Mouse (Mus musculus): Measurements from ENCODE around the gene Rpusd3. TPM values are rescaled to one million over a fixed set of nuclear protein-coding genes. Genes with fewer than 3 reads are reported as not detected.

Gene Rpusd3
- polyA plus RNA-seq, 1 experiment from 2014 or later: 21.5 TPM

DNA sequence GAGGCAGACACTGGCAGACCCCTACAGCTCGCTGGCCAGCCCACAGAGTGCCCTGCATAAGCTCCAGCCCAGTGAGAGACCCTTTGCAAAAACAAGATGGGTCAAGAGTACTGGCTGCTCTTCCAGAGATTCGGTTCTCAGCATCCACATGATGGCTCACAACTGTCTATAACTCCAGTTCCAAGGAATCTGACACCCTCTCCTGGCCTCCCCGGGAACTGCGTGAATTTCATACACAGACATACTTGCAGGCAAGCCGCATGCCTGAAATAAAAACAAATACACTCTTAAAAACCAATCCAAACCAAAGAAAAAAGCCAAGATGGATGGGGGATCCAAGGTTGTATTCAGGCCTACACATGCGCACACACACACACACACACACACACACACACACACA is 23.6 kb downstream of the Rpusd3 start:
- H3K27me3 ChIP-seq (replicated peaks; ENCODE audit: control insufficient read depth, insufficient read depth, low read length): no peaks in the 10 kb centered on the region
- peaks cover 6% of the 10 kb centered on the region; the same call in 1 of the 2 replicates for H3K4me1 ChIP-seq (replicated peaks; ENCODE audit: control insufficient read depth, insufficient read depth, low read length)
- TF ChIP-seq CTCF (IDR thresholded peaks at IDR 0.05; ENCODE audit: low read depth): peak; percentile 34
- no peak overlapping the region for H3K4me3 ChIP-seq (ENCODE audit: low read depth, low read length)
- H3K4me2 ChIP-seq (replicated peaks; ENCODE audit: low read depth): no peak overlapping the region
- H3K36me3 ChIP-seq (ENCODE audit: control insufficient read depth, insufficient read depth): peaks cover 9% of the 10 kb centered on the region
- no peak overlapping the region for H3K27ac ChIP-seq (ENCODE audit: low read depth, low read length)
- H3K9ac ChIP-seq (ENCODE audit: low read depth, low read length): no peak overlapping the region
- no peaks in the 10 kb centered on the region for H3K9me3 ChIP-seq (ENCODE audit: control insufficient read depth)
- 94% methylated on average over 6 of the region's 6 CpGs for WGBS
- ATAC-seq: no peak

DNA sequence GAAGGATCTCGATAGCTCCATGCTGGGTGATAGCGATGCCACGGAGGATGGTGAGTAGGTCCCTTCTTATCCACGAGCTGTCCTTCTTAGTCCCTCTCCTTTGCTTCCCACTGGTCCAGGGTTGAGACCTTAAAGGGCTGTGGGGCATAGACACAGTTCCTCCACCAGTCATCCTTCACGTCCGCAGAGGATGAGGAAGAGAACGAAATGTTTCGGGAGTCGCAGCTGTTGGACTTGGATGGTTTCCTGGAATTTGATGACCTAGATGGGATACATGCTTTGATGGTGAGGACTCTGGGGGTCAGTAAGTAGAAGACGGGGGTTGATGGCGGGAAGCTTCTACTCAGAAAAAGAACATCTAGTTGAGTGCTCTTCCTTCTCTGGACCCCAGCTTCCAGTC is 24.3 kb downstream of the Rpusd3 start:
- 91% methylated on average over 11 of the region's 11 CpGs for WGBS
- H3K36me3 ChIP-seq (ENCODE audit: control insufficient read depth, insufficient read depth): peaks cover 16% of the 10 kb centered on the region
- no peak overlapping the region for H3K4me3 ChIP-seq (ENCODE audit: low read depth, low read length)
- H3K9ac ChIP-seq (ENCODE audit: low read depth, low read length): no peak overlapping the region
- H3K27ac ChIP-seq (ENCODE audit: low read depth, low read length): no peak overlapping the region
- no peaks in the 10 kb centered on the region for H3K9me3 ChIP-seq (ENCODE audit: control insufficient read depth)
- no peak overlapping the region for H3K4me2 ChIP-seq (replicated peaks; ENCODE audit: low read depth)
- no peak for ATAC-seq
- H3K4me1 ChIP-seq (replicated peaks; ENCODE audit: control insufficient read depth, insufficient read depth, low read length): peaks cover 6% of the 10 kb centered on the region; the same call in 1 of the 2 replicates
- no peaks in the 10 kb centered on the region for H3K27me3 ChIP-seq (replicated peaks; ENCODE audit: control insufficient read depth, insufficient read depth, low read length)
- no peak for TF ChIP-seq CTCF (IDR thresholded peaks at IDR 0.05; ENCODE audit: low read depth)

DNA sequence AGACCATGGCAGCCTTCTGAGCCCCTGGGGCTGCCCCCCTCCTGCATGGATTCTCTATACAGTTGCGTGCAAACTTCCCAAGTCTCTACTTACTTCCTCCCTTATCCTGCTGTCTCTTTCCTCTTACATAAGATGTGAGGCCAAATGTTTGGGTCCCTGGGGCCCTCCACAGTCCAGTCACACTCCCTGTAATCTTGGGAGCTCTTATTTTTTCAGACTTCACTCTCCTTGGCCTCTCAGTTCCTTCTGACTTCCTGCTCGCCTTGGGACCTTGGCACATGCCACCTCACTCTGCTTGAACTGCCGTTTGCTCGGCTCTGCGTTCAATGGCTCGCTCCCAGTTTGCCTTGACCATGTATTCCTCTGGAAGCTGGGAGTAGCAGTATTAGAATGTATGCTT is 25.2 kb downstream of the Rpusd3 start:
- Histone ChIP-seq H3K4me1 (replicated peaks; ENCODE audit: control insufficient read depth, insufficient read depth, low read length) (peaks cover 6% of the 10 kb centered on the region; the same call in 1 of the 2 replicates), H3K27me3 (replicated peaks; ENCODE audit: control insufficient read depth, insufficient read depth, low read length) (no peaks in the 10 kb centered on the region), H3K4me3 (ENCODE audit: low read depth, low read length) (no peak overlapping the region), H3K9me3 (ENCODE audit: control insufficient read depth) (no peaks in the 10 kb centered on the region), H3K27ac (ENCODE audit: low read depth, low read length) (no peak overlapping the region), H3K9ac (ENCODE audit: low read depth, low read length) (no peak overlapping the region), H3K36me3 (ENCODE audit: control insufficient read depth, insufficient read depth) (peaks cover 25% of the 10 kb centered on the region), H3K4me2 (replicated peaks; ENCODE audit: low read depth) (no peak overlapping the region)
- no peak for TF ChIP-seq CTCF (IDR thresholded peaks at IDR 0.05; ENCODE audit: low read depth)
- 79% methylated on average over 6 of the region's 6 CpGs for WGBS
- ATAC-seq: no peak

DNA sequence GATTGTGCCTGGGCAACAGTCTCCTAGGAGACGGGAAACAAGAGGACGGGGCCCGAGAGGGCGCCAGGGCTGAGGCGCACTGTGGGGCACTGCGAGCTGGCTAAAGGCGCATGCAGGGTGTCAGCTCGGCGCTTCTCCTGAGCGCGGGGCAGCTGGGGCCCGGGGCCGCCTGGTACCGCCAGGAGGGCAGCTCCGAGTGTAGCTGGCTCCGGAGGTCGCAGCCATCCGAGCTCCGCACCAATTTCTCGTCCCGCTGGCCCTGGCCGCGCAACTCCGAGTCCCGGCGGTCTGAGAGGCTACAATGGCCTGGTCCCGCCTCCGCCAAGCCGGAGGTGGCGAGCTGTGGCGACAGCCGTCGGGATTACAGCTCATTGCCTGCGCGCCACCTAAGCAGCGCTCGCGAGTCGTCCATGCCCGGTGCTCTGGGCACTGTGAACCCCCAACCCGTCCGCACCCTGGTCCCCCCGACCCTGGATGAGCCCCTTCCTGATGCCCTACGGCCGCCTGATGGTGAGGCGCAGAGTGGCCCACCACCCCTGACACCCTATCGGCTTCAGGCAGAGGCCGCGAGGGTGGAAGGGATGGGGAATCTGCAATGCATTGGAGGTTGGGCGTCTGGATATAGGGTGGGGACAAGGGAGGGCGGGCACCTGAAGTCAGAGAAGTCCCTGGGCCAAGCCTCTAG is 26.6 kb downstream of the Rpusd3 start:
- peak overlapping the region; percentile 39 for H3K4me3 ChIP-seq (ENCODE audit: low read depth, low read length)
- TF ChIP-seq CTCF (IDR thresholded peaks at IDR 0.05; ENCODE audit: low read depth): no peak
- H3K36me3 ChIP-seq (ENCODE audit: control insufficient read depth, insufficient read depth): peaks cover 39% of the 10 kb centered on the region
- H3K4me2 ChIP-seq (replicated peaks; ENCODE audit: low read depth): peak overlapping the region; percentile 73
- 5% methylated on average over 51 of the region's 51 CpGs for WGBS
- H3K9me3 ChIP-seq (ENCODE audit: control insufficient read depth): no peaks in the 10 kb centered on the region
- peaks cover 6% of the 10 kb centered on the region; the same call in 1 of the 2 replicates for H3K4me1 ChIP-seq (replicated peaks; ENCODE audit: control insufficient read depth, insufficient read depth, low read length)
- H3K9ac ChIP-seq (ENCODE audit: low read depth, low read length): peak overlapping the region; percentile 46
- peak overlapping the region; percentile 5; the same call in 1 of the 2 replicates for H3K27ac ChIP-seq (ENCODE audit: low read depth, low read length)
- H3K27me3 ChIP-seq (replicated peaks; ENCODE audit: control insufficient read depth, insufficient read depth, low read length): no peaks in the 10 kb centered on the region
- ATAC-seq: peak; percentile 64

DNA sequence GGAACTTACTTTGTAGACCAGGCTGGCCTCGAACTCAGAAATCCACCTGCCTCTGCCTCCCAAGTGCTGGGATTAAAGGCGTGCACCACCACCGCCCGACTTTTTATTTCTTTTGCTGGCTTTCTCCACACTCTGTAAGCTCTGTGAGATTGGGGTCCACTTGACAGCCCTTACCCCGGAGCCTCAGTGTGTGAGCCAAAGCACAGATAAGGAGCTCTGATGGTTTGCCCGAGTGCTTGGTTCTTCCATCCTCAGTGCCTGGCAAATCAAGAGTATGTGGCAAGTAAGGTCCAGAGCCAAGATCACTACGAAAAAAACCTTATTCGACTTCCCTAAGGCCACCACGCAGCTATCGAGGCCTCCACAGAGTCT is 27.1 kb downstream of the Rpusd3 start:
- H3K36me3 ChIP-seq (ENCODE audit: control insufficient read depth, insufficient read depth): peaks cover 44% of the 10 kb centered on the region
- no peaks in the 10 kb centered on the region for H3K27me3 ChIP-seq (replicated peaks; ENCODE audit: control insufficient read depth, insufficient read depth, low read length)
- peak overlapping the region; percentile 39 for H3K4me3 ChIP-seq (ENCODE audit: low read depth, low read length)
- no peak for ATAC-seq
- peaks cover 6% of the 10 kb centered on the region; the same call in 1 of the 2 replicates for H3K4me1 ChIP-seq (replicated peaks; ENCODE audit: control insufficient read depth, insufficient read depth, low read length)
- no peak for TF ChIP-seq CTCF (IDR thresholded peaks at IDR 0.05; ENCODE audit: low read depth)
- H3K27ac ChIP-seq (ENCODE audit: low read depth, low read length): peak overlapping the region; percentile 5; the same call in 1 of the 2 replicates
- peak overlapping the region; percentile 46 for H3K9ac ChIP-seq (ENCODE audit: low read depth, low read length)
- peak overlapping the region; percentile 73 for H3K4me2 ChIP-seq (replicated peaks; ENCODE audit: low read depth)
- 26% methylated on average over 10 of the region's 10 CpGs for WGBS
- H3K9me3 ChIP-seq (ENCODE audit: control insufficient read depth): no peaks in the 10 kb centered on the region

DNA sequence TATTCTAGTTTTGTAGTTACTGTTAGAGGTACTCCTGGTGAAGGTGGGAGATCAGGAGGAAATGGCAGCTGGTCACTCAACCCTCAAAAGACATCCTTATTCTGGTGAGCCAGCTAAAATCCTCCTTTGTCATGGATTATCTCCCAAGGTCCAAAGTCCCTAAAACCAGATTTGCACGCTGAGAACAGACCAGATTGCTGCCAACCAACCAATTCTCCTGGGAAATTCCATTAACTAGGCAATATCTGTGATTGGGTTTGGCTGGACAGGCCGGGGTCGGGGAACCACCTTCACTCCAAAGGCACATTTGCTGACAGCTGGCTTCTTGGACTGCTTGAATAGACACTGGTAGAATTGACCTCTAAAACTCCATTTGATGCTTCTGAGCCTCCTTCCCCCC is 28.4 kb downstream of the Rpusd3 start:
- 68% methylated on average over 3 of the region's 3 CpGs for WGBS
- H3K4me1 ChIP-seq (replicated peaks; ENCODE audit: control insufficient read depth, insufficient read depth, low read length): peaks cover 6% of the 10 kb centered on the region; the same call in 1 of the 2 replicates
- no peak overlapping the region for H3K9ac ChIP-seq (ENCODE audit: low read depth, low read length)
- no peak for TF ChIP-seq CTCF (IDR thresholded peaks at IDR 0.05; ENCODE audit: low read depth)
- peaks cover 55% of the 10 kb centered on the region for H3K36me3 ChIP-seq (ENCODE audit: control insufficient read depth, insufficient read depth)
- H3K9me3 ChIP-seq (ENCODE audit: control insufficient read depth): no peaks in the 10 kb centered on the region
- H3K27ac ChIP-seq (ENCODE audit: low read depth, low read length): no peak overlapping the region
- ATAC-seq: no peak
- no peak overlapping the region for H3K4me2 ChIP-seq (replicated peaks; ENCODE audit: low read depth)
- no peaks in the 10 kb centered on the region for H3K27me3 ChIP-seq (replicated peaks; ENCODE audit: control insufficient read depth, insufficient read depth, low read length)
- H3K4me3 ChIP-seq (ENCODE audit: low read depth, low read length): no peak overlapping the region
